Mouse (Mus musculus) cerebellum, postnatal 36 days (tissue): Measurements from ENCODE around the gene Gm20388.

Source experiments
- DNase-seq, 2 experiments: peaks; one replicate each; pipeline ENCODE4 v3.0.0; 2021 to 2022; ENCODE audit warnings: mixed read lengths in 2 of 2

The Gm20388 gene

DNA sequence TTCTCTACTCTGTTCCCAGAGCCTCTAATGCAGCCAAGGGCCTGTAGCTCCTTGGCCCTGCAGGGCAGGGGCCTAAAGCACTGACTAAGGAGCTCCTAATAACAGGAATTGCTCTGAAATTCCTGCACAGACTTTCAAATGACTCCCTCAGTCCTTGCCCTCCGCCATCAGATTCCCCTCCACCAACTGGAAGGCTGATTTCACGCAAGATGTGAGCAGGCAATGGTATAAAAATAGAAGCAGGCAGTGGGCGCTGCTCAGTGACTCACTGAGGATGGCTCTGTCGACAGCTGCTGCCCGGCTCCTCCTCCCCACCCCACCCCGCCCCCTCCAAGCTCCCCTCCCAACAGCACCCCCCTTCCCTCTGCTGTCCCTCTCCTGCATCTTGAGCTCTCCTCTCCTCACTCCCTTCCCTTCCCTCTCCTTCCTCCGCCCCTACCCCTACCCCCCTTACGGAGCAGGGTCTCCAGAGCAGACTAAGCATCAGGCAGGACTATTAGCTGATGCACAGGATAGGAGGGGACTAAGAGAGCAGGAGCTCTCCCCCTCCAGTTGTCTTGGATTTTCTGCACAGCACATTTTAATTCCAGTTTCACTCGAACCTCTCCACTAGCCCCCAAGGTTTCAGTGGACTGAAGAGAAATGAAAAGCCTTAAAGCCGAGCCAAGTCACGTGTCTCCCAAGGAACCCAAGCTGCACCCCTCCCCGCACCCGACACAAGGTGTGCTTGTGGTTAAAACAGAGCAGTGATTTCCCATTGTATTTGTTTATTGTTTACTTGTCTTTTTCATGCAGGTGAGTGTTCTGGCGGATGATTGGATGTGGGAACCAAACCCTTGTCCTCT, 3974.3 kb downstream of the Gm20388 start:
- peak; percentile 39 to 41 for DNase-seq

DNA sequence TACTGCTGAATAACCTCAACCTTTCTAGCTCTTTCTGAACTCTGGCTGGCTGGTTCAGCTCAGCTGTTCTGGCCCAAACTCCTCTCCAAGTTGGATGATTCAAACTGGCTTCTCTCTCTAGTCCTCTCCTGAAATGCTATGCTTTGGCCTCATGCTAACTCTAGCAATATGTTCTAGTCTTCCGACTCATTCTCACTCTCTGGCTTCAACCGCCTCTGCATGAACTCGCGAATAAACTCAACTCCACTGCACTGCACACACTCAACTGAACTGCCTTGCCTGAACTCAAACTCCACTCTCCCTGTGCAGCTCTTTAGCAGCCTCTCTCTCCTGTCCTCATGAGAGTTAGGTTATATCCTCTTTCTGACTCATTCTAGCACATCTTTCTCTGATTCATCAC, 3976.5 kb downstream of the Gm20388 start:
- DNase-seq = no peak

DNA sequence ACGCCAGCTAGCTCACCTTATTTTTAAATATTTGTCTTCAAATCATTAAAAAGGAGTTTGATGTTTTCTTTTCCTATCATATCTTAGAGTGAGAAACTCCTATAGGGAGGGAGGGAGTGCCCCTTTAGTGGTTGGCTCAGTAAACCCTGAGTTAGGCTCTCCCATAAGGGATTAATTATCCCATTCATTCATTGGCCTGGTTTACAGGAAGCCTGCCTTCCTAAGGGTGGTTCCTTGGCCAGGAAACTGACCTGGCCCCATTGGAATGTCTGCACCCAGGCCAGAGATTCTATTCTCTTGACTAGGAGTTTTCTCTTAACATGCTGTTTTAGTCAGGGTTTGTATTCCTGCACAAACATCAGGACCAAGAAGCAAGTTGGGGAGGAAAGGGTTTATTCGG, 3977.3 kb downstream of the Gm20388 start:
- DNase-seq = no peak

DNA sequence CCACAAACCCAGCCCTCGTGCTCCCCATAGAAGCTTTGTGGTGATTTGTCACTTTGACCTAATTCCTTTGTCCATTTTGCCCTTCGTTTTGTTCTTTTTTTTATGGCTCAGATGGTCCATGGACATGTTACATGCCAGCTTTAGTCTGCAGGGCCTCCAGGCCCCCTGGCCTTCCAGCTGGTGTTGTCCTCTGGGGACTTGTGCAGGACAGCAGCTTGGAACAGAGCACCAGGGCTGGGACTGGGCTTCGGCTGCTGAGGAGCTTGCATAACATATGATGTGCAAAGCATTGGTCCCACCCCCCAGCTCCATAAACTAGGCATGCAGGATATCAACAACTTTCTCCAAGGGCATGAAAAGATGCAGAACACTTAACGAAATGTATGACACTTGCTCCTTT, 3979.2 kb downstream of the Gm20388 start:
- no peak for DNase-seq

DNA sequence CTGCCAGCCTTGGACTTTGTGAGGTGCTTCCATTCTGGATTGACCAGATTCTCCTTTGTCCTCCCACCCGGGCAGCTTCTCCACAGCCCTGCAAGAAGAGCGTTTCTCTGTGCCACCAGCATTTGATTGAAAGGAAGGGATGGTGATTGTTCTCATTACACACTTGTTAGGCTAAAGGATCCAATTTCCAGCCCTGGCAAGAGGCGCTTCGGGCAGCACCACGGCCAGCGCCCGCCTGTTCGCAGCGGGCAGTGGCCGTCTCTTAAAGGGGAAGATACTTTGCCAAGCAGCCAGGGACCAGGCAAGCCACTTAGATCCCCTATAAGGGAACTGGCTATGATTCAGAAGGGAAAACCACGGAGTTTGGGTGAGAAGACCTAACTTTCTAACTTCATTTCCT, 3980.6 kb downstream of the Gm20388 start:
- DNase-seq = peak; percentile 75 to 77

DNA sequence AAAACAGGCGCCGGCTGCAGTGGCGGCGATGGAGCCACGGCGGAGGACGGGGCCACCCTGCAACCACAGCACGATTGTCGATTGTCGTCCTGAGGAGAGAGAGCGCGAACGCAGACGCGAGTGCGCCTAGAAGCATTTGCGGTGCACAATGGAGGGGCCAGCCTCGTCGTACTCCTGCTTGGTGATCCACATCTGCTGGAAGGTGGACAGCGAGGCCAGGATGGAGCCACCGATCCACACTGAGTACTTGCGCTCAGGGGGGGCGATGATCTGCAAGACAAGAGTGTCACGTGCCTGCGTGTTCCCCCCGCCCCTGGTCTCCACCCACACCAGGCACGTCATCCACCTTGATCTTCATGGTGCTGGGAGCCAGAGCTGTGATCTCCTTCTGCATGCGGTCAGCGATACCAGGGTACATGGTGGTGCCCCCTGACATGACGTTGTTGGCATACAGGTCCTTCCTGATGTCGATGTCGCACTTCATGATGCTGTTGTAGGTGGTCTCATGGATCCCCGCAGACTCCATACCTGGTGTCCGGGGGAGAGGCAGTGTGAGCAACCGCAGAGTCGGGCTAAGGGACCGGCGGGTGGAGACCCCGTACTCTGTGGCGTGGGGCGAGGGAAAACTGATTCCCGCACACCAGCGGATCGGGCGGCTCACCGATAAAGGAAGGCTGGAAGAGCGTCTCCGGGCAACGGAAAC, 3981.4 kb downstream of the Gm20388 start:
- DNase-seq = peak; percentile 91 to 92

DNA sequence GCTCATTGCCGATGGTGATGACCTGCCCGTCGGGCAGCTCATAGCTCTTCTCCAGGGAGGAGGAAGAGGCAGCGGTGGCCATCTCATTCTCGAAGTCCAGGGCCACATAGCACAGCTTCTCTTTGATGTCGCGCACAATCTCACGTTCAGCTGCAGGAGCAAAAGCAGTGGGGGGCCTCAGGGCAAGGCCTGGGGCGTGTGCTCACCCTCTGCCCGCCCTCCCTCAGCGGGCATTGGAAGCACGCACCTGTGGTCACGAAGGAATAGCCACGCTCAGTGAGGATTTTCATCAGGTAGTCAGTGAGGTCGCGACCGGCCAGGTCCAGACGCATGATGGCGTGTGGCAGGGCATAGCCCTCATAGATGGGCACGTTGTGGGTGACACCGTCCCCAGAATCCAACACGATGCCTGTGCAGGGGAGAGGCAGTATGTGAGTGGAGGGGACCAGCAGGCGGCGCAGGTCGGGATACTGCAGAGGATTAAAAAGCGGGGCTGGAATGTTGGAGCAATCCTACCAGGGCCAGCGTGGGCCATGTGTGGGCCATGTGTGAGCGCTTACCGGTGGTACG, 3982.0 kb downstream of the Gm20388 start:
- DNase-seq = peak; percentile 43 to 47

DNA sequence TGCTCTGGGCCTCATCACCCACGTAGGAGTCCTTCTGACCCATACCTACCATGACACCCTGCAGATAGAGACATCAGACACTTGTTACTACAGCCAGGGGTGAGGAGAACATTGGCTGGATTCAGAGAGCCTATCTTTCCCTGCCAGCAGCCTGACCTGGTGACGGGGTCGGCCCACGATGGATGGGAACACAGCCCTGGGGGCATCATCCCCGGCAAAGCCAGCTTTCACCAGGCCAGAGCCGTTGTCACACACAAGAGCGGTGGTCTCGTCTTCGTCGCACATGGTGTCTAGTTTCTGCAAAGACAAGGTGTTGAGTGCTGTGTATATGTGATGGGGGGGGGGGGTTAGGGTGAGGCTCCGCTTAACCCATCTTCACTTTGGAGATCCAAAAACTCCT, 3982.8 kb downstream of the Gm20388 start:
- DNase-seq = no peak

DNA sequence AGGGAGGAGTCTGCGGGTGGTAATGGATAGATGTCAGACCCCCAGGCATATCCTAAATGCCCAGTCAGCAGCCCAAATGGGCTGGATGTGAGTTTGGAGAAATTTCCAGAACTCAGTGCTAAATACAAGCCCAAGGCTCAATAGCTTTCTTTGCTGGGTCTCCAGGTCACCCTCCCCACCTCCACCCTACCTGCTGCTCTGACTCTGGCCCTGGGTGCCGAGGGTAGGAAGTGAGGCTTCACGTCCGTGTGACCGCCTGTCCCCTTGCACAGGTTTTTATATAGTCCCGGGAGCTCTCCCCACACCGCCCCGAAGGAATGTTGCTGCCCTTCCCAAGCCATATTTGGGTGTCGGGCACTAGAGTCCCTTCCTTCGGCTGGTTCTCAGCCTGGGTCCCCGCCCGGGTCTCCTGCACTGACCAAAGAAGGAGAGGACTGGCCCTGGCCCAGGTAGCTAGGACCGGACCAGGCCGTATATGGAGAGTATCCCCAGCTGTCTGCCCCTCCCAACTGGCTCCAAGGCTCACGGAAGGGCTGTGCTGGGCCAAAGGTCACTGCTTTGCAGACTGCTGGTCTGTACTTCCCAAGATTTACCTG, 3984.0 kb downstream of the Gm20388 start, which contains the start of gene Acta1:
Acta1 (minus strand) TSS at position 250 of the 596 bp plus-strand sequence.
- DNase-seq = no peak

DNA sequence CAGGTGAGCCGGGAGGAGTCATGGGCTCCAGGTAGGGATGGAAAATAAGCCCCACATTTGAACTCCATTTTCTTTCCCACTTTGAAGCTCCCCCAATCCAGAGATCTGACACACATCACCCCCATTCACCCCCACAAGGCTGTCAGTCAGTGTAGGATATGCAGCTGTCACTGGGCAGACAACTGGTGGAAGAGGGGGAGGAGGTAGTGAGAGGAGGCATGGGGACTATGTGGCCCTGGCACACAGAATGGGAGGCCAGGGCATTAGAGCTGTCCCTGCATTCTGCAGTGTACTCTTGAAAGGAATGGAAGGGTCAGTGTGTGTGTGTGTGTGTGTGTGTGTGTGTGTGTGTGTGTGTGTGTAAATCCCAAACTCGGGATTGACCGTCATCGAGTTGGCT, 3984.6 kb downstream of the Gm20388 start:
- no peak for DNase-seq

DNA sequence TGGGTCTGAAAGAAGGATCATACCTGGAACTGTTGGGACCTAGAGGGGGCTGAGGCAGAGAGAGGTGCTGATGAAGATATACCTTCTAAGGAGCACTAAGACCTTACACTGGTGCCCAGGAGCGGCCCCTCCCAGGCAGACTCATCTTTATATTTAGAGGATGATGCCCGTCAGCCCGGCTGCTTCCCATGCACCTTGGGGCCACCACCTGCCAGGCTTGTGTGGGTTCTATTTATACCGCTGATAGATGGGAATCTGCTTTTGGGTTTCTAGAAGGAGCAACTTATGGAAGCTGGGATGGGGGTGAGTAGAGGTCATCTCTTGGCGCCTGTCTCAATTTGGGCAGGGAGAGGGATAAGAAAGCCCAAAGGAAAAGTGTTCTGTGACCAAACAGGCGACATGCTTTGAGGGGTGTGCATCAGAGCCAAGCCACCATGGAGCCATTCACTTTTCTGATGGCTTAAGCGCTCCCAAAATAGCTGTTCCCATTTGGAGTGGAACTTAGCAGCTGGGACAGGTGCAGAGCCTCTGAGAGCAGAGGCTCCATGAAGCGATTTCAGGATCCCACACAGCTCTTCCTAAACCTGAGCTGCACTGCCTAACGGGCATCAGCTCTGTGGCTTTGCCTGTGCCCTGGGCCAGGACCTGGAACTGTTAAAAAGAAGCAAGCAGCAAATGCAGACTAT, 3985.2 kb downstream of the Gm20388 start:
- DNase-seq = peak; percentile 48 to 49

DNA sequence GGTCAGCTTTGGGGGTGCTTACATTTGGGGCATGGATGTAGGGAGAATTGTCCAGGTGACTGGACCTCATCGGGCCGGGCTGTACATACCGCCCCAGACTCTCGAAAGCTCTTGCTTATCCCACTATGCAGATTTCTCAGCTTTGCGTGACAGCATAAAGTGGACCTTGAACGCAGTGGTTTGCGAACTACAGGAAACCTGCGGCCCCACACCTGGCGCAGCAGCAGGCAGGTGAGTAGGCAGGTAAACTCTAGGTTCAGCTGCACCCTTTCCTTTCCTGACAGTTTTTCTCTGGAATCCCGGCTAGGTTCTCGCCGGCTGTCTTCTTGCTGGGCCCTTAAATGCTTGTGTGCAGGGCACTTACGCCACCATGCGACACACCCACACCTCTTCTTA, 3985.7 kb downstream of the Gm20388 start:
- no peak for DNase-seq

DNA sequence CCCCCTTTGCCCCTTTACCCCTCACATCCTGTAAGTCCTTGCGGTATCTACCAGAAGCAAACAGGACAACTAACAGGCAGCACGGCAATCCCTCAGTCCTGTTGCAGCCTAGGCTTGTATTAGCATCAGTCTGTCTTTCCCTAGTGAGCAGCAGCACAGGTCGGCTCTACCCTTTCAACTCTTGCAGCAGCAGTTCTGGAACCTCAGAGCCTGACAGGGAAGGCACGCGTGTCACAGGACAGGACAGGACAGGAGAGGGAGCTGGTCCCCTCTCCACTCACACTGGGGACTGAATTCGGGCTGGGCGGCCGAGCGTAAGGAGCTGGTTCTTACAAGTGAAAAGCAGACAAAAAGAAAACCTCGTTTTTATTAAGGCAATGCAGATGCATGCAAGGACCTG, 3986.1 kb downstream of the Gm20388 start:
- no peak for DNase-seq

DNA sequence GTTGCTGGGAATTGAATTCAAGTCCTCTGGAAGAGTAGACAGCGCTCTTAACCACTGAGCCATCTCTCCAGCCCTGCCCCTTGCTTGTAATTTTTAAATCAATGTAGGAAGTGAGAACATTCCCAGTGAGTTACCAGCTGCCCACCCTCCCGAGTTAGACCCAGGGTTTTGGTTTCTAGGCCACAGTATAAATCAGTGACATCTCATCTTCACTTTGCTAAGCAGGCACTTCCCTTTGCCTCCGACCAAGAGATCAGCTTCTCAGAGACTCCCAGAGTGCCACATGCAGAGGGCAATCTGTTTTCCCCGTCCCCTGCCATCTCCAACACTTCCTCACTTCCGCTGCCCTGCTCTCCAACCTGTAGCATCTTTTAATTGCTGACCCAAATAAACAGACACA, 3987.9 kb downstream of the Gm20388 start:
- peak in 1 of 2 experiments; percentile 35 for DNase-seq

DNA sequence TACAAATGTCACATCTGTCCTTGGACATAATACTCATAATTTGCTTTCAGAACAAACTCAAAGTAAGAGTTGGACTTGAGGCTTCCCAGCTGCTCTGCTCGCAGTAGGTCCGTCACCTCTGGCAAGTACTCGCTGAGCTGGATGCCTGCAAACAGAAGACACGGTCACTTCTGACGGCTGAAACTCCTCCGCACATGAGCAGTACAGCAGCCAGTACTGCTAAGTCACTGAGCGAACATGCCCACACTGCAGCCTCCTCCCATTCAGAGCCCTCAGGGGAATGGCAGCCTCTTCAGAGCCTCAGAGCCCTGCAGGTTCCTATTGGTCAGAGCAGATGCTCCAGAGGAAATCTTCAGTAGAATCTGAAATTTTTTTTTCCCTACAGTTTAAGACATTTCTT, 3988.7 kb downstream of the Gm20388 start:
- DNase-seq = no peak

DNA sequence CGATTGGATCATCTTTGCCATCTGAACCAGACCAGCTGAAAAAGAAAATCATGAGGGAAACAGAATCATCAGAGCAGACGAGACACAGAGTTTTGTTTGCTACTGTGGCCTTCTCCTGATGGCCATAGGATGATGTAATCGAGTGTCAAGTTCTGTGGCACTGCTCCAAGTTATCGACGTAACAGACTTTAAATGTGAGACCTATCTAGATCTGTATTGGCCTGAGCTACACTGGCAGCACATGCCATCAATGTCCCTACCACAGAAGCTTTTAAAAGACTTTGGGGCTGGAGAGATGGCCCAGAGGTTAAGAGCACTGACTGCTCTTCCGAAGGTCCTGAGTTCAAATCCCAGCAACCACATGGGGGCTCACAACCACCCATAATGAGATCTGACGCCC, 3992.0 kb downstream of the Gm20388 start:
- no peak for DNase-seq

DNA sequence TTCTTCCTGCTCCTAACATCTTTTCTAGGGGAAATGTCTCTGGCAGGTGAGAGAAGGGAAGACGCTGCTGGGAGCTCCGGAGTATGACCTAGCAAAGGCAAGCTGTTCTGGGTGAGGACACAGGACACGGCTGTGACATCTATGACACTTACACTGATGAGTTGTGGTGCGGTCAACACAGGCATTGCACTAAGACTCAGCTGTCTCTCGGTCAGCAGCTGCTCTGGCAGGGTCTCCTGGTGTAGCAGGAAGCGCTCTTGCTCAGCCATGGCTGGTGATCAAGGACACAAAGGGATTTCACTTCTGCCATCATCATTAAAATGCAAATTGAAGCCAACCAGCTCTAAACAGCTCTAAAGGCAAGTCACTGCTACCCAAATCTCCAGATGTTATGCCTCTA, 3997.0 kb downstream of the Gm20388 start:
- DNase-seq = no peak

DNA sequence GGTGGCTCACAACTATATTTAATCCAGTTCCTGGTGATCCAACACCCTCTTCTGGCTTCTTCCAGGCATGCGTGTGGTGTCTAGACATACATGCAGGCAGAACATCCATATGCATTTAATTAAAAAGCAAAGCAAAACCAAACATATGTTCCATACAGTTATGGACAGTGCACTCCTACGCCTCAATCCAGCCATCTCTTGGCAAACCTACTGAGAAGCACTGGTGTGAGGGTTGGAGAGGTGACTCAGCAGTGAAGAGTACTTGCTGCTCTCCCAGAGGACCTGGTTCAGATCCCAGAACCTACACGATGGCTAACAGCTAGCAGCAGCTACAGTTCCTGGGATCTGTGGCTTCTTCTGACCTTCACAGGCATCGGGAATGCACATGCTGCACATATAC, 4001.6 kb downstream of the Gm20388 start:
- DNase-seq = no peak

DNA sequence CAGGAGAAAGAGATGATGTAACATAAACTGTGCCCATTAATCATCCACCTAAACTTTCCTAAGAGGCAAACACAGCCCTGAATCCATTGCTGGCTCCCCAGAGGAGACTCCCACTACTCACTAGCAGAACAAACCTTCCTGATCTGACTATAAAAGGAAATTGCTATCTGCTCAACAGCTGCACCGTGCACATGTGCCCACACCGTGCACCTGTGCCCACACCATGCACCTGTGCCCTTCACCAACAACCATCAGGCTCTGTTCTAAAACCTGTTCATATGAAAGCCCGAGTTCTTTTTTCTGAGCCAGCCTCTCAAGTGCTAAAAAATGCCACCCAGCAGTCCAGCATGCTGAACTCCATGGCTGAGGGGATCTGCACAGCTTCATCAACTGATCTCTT, 4004.0 kb downstream of the Gm20388 start:
- DNase-seq = no peak

DNA sequence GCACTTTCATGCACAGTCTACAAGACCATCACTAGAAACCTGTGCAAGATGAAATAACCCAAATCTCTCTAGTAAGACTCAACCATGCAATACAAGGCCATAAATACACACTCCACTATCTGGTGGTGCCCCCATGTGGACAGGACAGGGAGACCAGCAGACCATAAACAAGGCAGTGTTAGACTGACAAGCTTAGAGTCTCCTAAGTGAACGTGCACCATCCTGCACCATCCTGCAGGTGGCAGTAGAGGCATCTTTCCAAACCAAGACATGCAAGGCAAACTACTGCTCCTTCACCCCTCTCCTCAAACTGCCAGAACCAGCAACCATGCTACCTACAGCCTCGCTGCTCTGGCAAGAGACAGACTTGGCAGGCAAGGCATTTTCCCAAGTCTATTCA, 4014.1 kb downstream of the Gm20388 start:
- peak; percentile 87 to 92 for DNase-seq

DNA sequence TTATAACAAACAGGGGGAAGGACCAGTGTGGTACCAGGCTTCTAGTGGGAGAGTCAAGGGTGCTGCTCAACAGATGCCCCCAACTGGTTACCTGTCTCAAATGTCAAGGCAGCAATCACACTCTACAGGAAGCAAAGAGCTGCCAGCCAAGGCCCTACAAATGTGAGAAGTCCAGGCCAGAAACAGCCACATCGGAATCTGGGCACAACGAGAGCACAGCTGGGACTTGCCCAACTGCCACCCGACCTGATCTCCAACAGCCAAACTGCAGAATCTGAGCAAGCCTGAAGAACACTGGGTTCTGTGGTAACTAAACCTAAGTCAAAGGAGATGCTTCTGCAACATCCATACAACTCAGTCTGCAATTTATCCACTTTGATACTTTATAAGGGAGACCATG, 4015.0 kb downstream of the Gm20388 start:
- no peak for DNase-seq

DNA sequence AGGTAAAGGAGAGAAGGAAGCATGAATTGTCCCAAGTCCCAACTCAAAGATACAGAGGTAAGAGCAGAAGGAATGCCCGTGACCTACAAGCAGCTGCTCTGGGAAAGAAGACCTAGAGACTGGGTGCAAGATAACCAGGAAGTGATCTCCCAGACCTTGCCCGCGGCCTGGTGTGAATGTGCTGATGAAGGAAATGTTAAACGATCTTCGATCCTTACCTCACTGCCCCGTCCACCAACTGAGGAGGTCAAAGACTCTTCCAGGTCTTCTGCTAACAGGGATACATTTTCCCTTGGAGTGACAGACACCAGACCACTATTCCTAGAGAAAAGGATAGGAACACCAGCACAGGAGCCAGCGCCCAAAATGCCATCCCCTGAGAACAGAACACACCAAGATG, 4018.4 kb downstream of the Gm20388 start:
- DNase-seq = no peak
